Mouse (Mus musculus): ENCODE results near the gene Utp3. TPM values are rescaled to one million over a fixed set of nuclear protein-coding genes. Genes with fewer than 3 reads are reported as not detected.

Utp3 gene
- polyA plus RNA-seq, 1 experiment: 36.2 TPM

DNA sequence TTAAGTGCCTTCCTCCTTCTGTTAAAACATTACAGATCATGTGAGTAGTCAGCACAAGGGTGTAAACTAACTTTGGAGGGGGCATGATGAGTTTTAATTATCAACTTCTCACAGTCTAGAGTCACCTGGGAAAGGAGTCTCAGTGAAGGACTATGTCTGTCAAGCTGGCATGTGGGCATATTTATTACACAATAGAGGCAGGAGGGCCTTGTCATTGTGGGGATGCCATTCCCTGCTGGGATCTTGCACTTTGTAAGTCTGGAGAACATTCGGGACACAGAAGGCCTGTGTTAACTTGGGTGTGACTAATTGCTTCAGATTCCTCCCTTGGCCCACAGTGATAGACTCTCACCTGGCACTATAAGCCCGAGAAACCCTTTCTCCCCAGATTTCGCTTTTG, 15.3 kb downstream of the Utp3 start:
- no peak for DNase-seq (ENCODE audit: low spot score)

DNA sequence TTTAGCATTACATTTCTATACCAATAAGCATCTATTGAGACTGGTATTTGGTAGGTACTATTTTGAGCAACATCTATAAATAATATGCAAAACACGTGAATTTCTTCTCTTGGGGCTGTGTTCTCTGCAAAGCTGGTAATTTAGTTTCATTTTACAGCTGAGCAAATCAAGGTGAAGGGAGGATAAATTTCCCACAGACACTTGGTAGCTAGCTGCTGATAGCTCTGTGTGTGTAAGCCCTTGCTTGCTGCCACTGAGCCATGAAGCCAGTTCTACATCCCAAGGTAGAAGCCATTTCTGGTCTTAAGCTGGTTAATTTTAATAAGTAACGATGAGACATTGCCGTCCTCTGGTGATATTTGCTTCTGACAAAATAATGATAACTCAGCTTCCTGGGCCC, 20.6 kb downstream of the Utp3 start:
- no peak for DNase-seq (ENCODE audit: low spot score)

DNA sequence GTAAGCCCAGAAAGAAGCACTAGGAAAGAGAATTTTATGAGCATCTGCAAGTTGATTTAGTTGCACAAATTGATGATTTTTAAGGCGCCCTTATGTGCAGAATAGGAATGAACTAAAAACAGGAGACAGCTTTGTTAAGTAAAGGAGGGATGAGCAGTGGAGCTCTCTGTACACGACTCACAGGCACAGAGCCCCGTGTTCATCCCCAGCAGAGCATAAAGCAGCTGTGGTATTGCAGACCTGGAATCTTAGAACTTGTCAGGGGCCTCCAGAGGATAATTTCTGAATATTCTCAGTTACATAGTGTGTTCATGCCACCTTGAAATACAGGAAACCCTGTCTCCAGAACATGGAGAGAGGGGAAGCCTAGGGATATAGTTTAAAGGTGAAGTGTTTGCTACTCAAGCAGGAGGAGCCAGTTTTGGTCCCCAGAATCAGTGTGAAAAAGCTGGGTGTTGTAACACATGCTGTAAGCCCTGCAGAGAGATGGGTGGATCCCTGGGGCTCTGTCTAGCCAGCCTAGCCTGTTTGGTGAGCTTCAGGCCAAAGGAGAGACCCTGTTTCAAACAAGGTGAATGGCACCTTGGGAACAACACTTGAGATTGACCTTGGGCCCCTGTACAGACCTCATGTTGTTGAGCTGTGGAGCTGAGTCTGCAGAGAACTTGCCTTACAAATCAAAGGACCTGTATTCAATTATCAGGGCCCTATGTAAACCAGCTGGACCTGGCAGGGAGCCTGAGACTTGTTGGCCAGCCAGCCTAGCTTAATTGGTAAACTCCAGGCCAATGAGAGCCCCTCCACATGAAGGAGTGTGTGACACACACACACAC, 21.5 kb downstream of the Utp3 start:
- DNase-seq (ENCODE audit: low spot score): no peak

DNA sequence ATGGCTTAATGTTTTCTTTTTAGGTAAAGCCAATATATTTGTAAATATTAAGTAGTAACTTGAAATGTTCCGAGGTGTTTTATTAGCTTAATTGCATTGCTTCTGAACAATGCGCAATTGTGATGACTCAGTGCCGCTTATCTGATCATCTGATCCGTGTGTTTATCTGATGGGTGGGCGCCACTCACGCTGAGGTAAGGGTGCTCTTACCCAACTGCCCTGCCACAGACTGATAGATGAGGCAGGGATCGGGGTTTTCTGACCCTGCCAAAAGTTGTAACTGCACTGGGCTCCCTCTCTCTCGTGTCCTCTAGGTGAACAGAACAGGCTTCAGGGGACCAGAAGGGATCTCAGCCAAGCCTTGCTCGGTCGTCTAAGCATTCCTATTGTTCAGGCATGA, 26.4 kb downstream of the Utp3 start:
- DNase-seq (ENCODE audit: low spot score): no peak

DNA sequence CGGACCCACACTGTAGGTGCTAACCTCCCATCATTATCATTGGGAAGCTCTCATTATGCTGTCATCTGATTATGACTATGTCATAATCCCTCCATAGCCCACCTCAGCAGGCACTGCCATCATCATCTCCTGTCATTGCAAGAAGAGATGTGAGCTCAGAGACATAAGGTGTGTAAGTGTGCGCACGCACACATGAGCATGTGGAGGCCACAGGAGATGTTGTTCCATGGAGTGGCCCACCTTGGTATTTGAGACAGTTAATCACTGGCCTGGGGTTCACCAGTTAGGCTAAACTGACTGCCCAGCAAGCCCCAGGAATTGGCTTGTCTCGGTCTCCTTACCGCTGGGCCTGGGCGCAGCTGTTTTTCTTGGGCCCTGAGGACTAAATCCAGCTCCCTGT, 27.1 kb downstream of the Utp3 start:
- no peak for DNase-seq (ENCODE audit: low spot score)

DNA sequence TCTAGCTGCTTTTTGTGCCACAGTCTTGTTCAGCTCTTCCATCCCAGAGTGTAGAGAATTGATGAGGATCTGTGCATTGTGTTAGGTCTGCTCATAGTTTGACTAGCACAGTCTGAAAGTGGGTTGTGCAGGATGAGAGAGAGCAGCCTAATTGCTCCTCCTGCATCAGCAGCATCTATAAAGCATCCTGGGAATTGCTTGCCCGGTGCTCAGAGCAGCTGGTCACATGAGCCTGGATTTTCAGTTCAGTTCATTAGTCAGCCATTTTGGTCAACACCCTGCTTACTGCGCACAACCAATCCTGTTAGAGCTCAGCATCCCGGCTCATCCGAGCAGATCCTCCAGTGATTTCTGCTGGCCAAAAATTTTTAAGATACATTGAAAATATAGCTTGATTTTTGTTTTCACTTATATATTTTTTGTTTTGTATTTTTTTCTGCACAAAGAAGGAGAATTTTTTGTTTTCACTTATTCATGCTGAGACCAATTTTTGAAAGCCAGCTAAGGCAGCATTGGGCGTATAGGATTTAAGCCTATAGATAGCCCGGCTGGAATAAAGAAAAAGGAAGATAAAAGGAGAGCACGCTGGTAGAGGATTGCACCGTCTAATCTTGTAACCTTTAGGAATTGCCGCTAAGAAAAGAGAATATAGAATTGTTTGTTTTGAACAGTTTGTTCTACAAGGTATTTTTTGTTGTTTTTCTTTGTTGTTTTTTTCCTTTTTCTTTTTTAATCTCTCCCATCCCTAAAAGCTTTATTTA, 29.2 kb downstream of the Utp3 start:
- no peak for DNase-seq (ENCODE audit: low spot score)

DNA sequence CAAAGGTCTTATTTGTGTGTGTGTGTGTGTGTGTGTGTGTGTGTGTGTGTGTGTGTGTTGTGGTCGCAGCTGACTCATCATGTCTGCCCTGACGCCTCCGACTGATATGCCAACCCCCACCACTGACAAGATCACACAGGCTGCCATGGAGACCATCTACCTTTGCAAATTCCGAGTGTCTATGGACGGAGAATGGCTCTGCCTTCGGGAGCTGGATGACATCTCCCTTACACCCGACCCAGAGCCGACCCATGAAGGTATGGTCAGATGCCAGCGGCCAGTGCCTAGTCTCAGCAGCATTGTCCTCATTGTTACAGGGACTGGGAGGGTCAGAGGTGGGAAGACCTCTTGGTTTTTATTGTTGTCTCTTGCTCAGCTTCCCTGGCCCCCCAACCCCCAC, 29.8 kb downstream of the Utp3 start:
- DNase-seq (ENCODE audit: low spot score): no peak

DNA sequence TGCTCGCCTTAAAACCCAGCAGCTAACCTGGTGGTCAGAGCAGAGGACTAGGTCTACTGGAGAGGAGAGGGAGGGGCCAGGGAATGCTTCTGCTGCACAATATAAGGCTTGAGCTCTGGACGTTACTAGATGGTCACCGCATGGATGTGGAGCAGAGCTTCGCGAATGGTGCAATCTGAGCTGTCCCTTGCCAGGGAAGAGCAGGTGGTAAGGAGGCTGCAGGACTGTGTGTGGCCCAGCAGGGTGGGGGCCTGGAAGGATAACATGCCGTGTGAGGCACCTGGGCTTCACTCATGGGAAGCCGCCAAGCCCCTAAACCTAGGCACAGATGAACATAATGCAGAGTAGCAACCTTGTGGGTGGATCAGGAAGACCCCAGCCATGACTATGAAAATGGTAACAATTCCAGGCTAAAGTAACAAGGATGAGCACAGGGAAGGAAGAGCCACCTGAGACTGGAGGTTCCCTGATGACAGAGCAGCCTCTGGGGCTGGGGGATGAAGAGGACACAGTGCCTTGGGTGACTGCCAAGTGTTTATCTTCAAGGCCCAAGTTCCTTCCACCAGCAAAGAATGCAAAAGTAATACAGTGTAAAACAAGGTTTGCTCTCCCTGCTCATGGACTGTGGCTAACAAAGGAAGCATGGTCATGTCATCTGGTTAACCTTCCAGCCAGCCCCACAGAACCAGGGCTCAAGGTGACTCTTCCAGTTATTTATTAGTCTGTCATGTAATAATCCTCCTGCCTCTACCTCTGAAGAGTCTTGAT, 32.3 kb downstream of the Utp3 start:
- no peak for DNase-seq (ENCODE audit: low spot score)

DNA sequence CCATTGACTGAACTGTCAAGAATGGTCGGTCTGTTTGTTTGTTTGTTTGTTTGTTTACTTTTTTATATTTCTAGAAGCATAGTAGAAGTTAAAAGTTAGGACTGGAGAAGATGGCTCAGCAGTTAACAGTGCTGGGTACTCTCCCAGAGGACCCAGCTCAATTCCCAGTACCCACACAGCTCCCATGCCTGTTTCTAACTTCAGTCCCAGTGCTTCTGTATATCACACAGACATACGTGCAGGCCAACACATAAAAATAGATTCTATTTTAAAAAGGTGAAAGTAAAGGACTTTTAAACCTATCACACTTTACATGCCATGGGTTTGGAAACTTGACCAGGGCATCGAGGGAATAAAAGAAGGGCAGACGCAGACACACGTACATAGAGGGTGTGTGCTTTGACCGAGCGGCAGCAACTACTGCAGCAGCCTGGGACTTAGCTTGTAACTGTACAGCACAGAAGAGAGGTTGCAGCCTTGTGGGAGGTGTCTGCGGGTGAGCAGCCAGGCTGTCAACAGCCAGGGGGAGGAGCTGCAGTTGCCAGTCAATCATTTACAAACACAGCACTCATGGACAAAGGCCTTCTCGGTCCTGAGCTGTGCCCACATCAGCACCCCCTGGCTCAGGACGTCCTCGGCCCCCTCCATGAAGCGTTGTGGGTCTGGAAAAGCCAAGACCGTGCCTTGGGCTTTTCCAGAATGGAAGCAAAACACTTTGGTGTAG, 33.1 kb downstream of the Utp3 start:
- DNase-seq (ENCODE audit: low spot score): no peak

DNA sequence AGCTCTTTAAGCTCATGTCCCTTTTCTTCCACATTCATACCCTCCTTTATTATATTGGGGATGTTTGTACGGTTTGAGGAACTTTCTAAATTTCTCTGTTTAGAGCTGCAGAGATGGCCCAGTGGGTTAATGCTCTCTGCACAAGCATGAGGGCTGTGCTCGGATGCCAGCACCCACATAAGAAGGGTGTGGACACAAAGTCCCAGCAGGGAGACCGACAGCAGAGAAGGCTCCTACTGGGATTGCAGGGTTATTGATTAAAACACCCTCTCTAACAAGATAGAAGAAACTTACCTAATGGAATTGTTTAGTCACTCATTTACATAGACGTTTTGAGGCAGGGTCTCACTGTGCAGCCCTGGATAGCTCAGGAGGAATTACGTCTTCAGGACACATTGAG, 34.2 kb downstream of the Utp3 start:
- DNase-seq (ENCODE audit: low spot score): no peak

DNA sequence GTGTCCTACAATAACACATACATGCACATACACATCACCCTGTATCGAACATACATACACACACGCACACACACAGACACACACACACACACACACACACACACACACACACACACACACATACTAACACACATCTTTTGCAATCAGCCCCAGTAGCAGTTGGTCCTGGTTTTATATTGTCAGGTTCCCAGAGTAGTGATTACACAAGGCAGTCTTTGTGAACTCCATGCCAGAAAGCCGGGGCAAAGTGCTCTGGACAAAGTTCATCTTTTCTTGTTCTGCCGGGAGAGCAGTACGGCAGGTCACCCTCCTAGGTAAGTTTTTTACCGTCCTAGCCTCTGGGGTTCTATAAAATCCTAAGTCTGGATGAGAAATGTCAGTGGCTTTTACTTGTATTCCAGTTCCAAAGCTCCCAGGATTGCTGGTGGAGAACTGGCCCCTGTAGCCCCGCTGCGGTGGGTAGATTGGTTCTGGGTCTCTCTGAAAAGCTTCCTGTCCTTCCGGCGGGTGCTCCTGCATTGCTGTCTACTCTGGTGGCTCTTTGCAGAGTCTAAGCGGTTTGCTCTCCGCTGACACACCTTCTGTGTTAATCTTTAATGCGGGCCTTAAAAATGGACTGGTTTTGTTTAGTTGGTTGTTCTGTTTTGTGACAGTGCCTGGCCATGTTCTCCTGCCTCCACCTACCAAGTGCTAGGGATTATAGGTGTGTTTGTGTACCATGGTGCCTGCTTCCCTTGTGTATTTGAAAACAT, 39.3 kb downstream of the Utp3 start:
- DNase-seq (ENCODE audit: low spot score): no peak

DNA sequence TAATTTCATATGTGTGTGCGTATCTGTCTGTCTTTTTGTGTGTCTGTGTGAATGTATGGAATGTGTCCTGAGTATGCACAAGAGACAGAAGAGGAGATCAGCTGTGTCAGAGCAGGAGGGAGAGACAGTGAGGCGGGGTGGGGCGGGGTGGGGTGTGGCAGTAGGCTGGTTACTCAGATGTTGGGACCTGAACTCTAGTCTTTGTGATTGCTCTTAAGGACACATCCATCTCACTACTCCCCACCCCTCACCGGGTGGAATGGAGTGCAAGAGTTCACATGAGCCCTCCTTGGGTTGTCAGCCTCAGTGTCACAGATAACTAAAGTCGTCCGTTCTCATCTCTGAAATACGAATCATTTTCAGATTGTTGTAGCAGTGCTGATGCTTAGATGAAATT, 39.9 kb downstream of the Utp3 start:
- no peak for DNase-seq (ENCODE audit: low spot score)

DNA sequence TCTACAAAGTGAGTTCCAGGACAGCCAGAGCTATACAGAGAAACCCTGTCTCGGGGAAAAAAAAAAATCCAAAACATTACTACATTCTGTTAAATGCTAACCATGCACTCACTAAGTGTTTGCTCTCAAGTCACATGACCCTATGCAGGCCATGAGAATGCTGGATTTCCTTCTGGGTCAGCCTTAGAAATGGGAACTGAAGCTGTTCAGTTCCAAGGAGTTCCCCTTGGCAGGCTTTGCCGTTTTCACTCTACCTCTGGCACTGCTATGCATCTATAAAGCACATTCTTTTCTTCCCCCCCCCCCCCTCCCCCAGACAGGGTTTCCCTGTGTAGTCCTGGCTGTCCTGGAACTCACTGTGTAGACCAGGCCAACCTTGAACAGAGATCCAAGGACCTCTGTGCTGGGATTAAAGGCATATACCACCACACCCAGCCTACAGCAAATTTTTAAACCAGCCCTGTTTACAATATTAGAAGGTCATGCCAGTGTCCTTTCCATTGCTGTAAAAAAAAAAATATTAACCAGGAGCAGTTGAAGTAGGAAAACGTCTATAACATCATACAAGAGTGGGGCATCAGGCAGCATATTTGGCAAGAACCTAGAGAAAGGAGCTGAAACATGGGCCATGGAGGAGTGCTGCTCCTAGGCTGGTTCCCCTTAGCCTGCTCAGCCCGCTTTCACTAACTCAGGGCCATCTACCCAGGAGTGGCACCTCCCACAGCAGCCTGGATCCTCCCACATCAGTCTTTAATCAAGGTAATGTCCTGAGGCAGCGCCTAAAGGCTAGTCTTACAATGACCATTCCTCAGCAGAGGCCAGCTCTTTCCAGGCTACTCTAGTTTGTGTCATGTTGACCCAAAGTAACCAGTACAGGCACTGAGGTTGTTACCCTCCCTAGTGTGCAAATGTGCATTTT, 41.5 kb downstream of the Utp3 start:
- DNase-seq (ENCODE audit: low spot score): no peak

DNA sequence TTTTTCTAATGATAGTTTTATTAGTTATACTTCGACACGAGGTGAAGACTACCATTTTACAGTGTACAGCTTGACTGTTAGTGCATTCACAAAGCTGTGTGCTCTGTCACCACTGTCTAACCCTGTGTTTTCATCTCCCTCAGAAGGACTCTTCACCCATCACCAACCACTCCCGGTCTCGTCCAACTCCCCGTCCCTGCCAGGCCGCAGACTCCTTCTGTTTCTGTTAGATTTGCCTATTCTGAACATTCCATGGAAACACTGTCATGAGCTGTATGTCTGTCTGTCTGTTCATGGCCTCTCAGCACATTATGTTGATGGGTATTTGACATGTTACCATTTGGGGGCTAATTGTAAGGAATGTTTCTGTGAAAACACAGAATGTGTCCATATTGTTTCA, 44.7 kb downstream of the Utp3 start:
- DNase-seq (ENCODE audit: low spot score): no peak

DNA sequence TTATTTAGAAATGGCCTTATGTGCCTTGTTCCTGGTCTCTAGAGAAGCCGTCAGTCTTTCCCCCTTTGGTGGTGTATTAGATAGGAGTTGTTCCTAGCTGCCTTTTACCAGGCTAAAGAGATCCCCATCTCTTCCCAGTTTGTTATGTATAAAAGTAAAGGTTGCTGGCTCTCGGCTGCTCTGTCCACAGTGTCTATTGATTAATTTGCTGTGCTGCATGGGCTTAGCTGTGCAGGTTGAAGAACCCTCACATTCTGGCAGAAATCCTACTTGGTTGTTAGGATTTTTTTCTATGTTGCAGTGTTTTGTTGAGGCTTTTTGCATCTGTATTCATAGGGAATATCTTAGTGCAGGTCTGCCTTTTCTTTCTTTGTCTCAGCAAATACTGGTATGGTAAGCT, 47.8 kb downstream of the Utp3 start:
- DNase-seq (ENCODE audit: low spot score): no peak

DNA sequence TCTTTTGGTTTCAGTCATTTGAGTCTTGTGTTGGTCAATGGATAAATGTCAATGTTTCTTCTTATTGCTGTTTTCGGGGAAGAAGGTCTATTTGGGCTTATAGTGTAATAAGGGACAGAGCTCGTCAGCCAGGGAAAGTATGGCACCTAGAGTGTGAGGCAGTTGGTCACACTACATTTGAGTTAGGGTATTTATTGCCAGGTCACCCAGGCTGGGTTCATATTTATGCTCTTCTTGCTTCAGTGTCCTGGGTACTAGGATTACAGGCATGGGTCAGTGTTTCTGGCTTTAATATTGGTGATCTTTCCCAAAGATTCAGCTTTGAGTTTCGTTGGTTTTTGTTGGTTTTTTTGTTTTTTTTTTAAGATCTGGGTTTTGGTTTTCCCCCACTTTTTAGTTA, 48.5 kb downstream of the Utp3 start:
- no peak for DNase-seq (ENCODE audit: low spot score)

DNA sequence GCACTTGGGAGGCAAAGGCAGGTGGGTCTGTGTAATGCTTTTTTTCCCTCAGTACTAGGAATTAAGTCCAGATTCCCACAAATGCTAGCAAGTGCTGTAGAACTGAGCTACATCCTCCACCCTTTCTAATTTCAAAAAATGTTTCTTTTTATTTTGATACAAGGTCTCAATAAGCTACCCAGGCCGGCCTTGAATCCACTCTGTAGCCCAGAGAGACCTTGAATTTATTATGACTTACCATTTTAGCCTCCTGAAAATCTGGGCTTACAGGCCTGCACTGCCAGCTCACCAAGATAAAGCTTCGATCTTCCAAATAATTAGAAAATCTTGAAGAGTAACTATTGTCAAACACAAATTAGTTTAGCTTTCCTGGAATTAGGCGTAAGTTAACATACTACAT, 49.8 kb downstream of the Utp3 start:
- DNase-seq (ENCODE audit: low spot score): no peak

DNA sequence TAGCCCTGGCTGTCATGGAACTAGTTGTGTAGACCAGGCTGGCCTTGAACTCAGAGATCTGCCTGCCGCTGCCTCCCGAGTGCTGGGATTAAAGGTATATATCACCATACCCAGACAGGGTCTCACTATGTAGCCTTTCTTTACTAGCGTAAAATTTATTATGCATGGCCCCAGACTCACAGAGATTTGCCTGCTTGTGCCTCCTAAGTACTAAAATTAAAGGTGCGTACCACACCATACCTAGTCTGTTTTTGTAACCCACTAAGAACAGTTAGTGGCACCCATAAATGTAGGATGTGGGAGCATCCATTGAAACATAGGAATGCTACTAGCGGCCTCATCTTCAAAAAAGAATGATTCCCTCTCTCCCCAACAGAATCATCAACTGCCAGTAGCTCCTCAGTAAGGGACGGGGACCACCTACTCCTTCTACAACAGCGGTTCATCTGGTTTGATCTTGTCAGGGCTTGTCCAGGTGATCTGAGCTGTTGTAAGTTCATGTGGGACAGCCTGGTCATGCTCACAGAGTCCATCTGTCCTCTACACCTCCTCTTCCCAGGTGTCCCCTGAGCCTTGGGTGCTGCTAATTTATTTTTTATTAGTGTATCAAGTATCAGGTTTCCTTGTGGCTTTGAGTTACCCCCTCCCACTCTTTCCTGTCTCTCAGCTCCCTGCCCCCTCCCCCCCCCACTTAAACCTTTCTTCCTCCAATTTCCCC, 50.5 kb downstream of the Utp3 start:
- DNase-seq (ENCODE audit: low spot score): no peak

All from urinary bladder, adult 2 months (tissue).